Mouse (Mus musculus) liver, postnatal 0 days (tissue): Measurements from ENCODE around the gene Hykk.

Source experiments
- CTCF ChIP-seq: sonication (generic); IDR thresholded peaks from 2 replicates; pipeline ENCODE4 v1.5.1; 2016; ENCODE audit warnings: antibody characterized with exemption, low read depth
- EP300 ChIP-seq: IDR thresholded peaks from 2 replicates; pipeline ENCODE4 v1.6.1; 2016; ENCODE audit warnings: antibody characterized with exemption, low read depth, mild to moderate bottlenecking

DNA sequence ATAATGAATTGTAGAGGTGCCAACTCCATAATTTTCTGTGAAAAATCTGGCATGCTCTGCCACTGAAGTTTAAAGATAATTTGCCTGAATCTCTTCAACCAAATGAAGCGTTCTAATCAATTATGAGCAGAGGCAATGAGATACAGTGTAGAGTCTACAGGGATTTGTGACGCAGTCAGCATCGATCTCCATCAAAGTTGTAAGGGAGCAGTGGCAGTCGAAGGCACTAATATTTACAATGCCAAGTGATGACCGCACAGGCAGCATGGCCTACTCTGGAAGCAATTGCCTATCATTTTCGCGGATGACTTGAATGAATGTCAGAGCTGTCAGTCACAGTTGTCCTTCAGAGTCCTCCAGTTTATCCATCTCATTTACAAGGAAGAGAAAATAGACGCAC is 63.6 kb downstream of the Hykk start, which contains the start of gene Chrna5:
- TF ChIP-seq CTCF, result no peak
- no peak for TF ChIP-seq EP300
